Mouse (Mus musculus): Measurements from ENCODE around the gene Cyp4a32.
"Not testable (repeated sequence)": the region's sequence is repeated elsewhere in the genome, so short reads cannot be mapped to it uniquely, and the experiment has no call there.

Cyp4a32 gene

DNA sequence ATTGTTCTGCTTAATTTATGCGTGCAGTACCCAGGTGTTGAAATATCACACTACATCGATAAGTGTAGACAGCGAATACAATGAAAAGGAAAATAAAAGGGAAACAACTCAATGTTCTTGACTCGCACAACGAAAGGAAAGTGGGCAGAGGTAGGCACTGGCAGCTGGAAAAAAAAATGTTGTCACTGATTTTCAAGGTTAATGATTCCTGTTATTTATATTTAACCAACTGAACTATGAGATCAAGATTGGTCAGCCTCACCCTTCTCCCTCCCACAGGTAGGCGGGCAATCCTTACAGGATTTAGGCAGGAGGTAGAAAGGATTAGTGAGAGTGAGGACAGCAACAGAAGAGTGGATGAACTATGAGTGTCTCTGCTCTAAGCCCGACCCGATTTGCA, at the start of gene Cyp4a32:
TSS of gene Cyp4a32 (plus strand) at position 359 of the 400 bp plus-strand sequence.
- not testable (repeated sequence) for DNase-seq (ENCODE audit: low spot score in 2 of 2)

DNA sequence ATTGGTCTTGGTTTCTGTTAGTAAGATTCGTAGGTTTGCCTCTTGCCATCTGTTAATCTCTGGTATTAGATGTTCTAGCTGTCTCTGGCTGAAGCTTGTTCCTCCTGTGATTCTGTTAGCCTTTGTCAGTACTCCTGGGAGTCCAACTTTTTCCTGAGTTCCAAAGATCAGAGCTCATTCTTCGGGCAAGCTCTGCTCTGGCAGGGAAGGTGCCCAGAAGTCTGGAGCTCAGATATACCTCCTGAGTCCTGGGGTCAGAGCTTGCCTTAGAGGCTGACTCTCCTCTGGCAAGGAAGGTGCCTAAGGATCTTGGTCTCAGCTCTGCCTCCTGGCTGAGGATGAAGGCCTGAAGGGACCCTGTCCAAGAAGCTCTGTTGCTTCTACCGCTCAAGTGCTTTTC, 48.0 kb upstream of the Cyp4a32 start:
- DNase-seq (ENCODE audit: low spot score in 2 of 2): no peak

DNA sequence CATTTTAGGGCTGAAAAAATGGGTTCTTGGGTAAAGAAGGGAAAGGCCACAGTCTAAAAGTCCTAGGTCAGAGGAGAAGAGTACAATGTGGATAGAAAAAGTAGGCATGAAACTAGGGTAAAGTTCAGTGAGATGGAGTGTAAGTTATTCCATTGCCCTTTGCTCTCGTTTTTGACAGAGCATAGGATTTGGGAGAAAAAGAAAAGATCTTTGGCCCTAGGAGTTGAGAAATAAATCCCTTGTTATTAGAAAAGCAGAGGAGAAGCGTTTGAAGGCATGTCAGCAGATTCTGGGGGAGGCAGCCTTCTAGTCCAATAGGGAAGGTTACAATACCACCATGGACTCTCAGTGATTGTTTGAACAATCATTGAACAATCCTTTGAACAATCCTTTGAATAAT, 45.3 kb upstream of the Cyp4a32 start:
- no peak for DNase-seq (ENCODE audit: low spot score in 2 of 2)

DNA sequence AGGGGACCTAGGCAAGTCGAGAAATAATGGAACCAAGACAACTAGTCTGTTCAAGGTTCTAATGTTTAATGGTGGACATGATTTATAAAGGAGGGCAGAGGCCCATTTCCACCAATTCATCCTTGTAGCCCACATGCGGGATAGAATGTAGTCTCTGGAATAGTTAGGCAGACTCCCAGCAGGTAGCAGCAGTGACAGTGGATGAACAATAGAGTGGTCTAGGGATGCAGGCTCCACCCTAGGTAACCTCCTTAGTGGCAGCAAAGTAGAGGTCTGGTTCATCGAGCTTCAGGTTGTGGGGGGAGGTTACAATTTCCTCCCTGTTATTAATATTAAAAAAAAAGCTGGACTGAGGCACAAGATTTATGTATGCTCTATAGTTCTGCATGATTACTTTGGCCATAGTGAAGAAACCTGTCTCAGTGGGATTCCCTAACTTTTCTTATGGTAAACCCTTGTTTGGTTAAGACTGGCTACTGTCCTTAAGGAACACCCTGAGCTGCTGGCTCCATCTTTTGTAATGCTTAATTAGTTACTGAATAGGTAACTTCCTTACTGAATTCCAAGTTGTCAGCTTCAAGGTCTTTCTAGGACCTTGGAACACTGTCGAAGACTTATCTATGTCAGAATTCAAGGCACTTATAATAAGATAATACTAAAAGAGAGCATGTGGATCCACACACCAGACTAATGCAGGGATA, 42.8 kb upstream of the Cyp4a32 start:
- no peak for DNase-seq (ENCODE audit: low spot score in 2 of 2)

DNA sequence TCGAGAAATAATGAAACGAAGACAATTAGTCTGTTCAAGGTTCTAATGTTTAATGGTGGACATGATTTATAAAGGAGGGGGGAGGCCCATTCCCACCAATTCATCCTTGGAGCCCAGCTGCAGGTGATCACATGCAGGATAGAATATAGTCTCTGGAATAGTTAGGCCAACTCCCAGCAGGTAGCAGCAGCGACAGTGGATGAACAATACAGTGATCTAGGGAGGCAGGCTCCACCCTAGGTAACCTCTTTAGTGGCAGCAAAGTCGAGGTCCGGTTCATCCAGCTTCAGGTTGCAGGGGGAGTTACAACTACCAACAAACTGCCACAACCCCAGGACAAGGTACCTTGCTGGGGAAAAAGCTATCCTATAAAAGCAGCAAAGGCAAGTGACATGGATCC, 39.5 kb upstream of the Cyp4a32 start:
- DNase-seq (ENCODE audit: low spot score in 2 of 2): not testable (repeated sequence)

DNA sequence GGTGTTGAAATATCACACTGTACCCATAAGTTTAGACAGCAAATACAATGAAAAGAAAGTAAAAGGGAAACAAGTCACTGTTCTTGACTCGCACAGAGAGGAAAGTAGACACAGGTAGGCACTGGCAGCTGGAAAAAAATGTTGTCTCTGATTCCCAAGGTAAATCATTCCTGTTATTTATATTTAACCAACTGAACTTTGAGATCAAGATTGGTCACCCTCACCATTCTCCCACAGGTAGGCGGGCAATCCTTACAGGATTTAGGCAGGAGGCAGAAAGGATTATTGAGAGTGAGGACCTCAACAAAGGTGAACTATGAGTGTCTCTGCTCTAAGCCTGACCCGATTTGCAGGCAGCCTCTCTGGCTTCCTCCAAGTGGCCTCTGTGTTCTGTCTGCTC, 37.4 kb upstream of the Cyp4a32 start, which contains the start of gene Cyp4a31:
TSS of gene Cyp4a31 (plus strand) at position 249 of the 400 bp plus-strand sequence.
- no peak for DNase-seq (ENCODE audit: low spot score in 2 of 2)

DNA sequence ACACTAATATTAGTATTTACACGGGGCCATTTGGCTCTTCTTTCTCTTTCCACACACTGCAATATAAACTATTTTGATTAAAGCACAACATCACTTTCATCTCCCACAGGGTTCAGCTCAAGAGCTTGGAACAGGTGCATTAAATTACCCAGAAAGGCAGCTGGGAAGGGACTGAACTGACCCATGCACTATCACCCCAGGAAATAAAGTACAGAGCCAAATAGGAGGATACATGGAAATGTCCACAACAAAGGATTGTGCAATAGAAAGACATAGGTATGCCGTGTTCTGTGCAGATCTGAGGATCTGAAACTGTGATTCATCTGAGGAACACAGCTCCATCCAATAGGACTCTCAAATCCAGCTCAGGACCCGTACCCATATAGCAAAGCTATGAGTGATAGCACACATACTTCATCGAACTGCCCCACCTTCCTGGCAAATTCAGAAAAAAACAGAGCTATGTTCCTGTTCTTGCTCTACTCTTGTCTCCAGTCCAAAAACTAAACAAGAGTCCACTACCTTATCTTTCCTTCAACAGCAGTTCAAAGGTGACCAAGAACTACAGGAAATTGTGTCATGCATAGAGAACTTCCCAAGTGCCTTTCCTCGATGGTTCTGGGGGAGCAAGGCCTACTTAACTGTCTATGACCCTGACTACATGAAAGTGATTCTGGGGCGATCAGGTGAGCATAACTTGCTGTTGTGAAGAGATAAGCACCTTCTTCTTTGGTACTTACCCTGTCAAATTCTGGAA, 36.1 kb upstream of the Cyp4a32 start:
- DNase-seq (ENCODE audit: low spot score in 2 of 2): not testable (repeated sequence)

DNA sequence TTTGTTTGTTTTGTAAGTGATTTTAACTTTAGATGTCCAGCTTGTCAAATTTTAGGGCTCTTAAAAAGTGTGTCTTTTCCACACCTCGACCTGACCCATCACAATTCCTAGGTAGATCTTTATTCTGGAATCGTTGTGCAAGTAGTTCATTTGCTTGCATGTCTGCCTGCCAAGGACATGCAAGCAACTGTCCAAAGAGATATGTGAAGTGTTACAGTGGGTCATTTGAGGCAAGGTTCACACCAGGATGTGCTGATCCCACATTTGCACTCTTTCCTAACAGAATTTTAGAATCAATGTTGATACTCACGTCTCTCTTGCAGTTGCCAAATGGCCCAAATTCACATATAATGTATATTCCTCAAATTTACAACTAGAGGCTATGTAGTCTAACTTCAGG, 25.5 kb upstream of the Cyp4a32 start:
- no peak for DNase-seq (ENCODE audit: low spot score in 2 of 2)

DNA sequence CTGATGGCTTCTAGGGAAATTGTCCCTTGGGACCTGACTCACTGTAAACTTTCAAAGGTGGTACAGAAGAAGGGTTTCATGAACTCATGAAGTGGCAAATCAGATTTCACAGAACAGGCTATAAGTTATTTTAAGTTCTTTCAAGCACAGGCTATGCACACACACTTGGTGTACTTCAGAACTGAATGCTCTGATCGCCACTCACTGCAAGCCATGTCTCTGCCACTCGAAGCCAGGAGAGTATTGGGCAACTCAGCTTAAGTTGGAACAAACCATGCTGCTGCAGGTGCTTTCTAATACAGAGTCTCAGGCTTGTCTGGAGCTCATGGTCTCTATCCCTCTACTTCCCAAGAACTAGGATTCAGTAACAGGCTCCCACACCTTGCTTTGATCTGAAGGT, 25.0 kb upstream of the Cyp4a32 start:
- DNase-seq (ENCODE audit: low spot score in 2 of 2): no peak

DNA sequence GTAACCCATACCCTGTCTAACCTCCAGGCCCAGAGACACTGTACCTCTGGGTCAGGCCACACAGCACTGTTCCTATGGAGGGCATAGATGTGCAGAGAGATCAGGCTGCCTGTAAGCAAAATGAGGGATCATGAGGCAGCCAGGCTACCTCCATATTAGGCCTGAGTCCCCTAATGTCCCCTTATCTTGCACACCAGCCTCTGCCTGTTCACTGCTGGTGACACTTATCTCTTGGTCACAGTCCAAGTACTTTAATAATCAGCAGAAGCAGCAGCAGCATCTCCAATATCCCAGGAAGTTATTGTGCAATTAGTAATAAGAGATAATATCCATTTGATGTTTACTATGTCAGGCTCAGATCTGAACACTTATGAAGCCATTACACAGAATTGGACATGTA, 17.7 kb upstream of the Cyp4a32 start:
- no peak for DNase-seq (ENCODE audit: low spot score in 2 of 2)

DNA sequence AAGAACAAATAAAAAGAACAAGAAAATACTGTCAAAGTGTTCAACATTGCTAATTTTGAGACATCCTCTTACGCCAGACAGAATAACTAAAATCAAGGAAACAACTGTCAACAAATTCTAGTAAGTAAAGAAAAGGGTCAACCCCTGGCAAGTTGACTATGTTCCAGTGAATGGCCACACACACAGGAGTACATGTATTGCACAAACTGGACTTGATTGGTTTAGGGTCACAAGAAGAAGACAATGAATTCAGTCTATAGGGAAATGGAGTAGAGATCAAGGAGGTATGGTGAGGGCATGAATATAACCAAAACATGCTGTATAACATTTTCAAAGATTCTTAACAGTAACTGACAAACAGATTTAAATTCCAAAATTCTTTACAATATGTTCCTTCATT, 4.4 kb upstream of the Cyp4a32 start:
- no peak for DNase-seq (ENCODE audit: low spot score in 2 of 2)

DNA sequence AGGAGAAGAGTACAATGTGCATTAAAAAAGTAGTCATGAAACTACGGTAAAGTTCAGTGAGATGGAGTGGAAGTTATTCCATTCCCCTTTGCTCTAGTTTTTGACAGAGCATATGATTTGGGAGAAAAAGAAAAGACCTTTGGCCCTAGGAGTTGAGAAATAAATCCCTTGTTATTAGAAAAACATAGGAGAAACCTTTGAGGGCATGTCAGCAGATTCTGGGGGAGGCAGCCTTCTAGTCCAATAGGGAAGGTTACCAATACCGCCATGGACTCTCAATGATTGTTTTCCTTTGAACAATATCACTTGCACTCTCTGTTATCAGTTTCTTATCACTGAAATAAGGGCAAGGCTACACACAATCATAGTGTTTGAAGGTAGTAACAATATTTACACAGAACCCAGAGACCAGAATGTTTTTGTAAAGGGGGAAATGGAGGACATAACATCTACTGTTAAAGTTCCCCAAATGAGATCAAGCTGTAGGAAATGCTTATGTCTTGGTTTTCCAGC, 3.9 kb upstream of the Cyp4a32 start:
- no peak for DNase-seq (ENCODE audit: low spot score in 2 of 2)

DNA sequence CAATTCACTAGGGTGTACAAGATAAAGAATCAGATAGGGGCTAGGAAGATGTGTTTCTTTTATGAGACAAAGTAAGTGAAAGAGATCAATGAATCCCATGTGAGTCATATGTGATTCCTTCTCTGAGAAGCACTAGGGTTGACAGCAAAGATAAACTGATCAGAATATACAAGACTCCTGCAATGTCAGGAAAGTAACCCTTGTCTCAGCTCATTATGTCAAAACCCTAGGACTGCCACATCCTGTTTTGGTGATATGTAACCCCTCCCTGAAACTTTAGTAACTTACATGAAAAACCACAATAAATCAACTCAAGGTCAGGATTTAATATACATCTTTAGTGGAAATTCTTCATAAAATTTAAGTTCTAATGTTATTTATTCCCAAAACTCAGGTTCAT, 13.2 kb downstream of the Cyp4a32 start:
- no peak for DNase-seq (ENCODE audit: low spot score in 2 of 2)

DNA sequence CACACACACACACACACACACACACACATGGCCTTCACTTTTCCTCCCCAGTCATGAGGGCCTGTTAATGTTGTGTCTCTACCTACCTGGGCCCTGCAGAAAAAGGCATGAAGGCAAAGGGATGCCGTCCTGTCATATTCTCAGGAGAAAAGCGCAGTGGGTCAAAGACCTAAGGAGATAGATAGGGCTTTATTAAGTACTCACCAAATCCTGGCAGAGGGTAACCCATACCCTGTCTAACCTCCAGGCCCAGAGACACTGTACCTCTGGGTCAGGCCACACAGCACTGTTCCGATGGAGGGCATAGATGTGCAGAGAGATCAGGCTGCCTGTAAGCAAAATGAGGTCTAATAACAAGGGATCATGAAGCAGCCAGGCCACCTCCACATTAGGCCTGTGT, 24.8 kb downstream of the Cyp4a32 start:
- not testable (repeated sequence) for DNase-seq (ENCODE audit: low spot score in 2 of 2)

DNA sequence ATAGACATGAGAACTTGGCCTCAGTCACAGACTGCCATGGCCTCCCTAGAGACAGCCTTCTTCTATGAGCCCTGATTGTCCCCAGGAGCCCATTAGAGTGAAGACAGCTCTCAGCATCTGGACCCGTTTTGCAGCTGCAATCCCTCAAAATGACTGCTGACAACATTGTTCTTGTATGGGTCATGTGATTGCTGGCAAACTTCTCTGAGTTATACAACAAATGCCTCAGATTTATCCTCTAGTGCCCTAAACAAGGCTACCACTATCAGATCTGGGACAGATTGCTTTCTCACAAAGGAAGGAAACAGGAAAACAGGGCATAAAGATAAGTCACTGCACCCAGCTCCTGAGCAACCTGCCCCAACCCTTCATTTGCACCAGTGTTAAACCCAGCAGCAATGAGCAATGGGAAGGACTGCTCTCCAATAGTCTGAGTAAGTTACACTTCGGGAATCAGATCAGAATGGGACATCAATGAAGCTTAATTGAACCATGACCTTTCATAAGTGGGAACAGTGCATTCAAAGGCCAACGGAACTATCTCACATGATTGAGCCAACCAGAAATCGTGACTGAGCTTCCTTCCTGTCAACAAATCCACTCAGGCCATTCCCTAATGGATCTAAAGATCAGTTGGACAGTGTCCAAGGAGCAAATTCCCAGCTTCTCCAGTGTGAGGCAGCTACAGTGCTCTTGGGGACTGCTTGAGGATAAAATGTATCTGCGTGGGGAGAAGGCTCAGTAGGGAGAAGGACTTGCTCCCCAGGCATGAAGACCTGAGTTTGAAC, 42.4 kb downstream of the Cyp4a32 start:
- no peak for DNase-seq (ENCODE audit: low spot score in 2 of 2)

DNA sequence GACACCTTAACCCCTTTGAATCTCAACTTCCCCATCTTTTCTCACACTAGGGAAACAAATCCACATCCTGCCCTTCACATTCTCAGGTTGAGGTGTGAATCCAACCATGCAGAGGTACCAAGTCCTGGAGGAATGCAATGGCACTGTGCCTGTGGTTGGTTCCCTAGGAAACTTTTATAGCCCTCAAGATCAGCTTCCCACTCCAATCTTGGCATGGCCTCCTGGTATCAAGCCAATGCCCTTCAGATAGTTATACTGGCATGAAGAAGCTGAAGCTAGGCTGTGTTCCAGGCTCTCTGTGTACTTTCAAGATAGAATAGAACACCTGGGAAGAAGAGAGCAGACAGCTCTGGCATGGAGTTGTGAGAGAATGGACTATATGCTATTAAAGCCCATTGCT, 44.6 kb downstream of the Cyp4a32 start:
- no peak for DNase-seq (ENCODE audit: low spot score in 2 of 2)

DNA sequence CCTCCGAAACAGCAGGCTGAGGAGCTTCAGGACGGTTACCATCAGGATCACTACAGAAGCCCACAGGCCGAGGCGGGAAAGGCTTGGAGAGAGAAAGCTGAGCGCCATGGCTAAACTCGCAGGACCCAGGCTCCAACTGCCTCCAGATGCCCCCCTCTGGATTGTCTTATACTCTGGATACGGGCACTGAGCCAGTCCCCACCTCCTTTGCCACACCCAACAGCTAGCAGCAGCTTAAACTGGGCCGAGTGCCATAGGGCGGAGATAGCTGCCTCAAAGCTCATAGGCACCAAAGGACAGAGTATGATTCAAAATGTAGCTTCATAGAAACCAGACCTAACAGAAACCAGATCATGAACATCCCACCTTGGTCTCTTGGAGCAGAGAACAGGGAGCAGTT, 46.8 kb downstream of the Cyp4a32 start, which contains the start of gene Cyp4b1:
TSS of gene Cyp4b1 (minus strand) at position 144 of the 400 bp plus-strand sequence.
- DNase-seq (ENCODE audit: low spot score in 2 of 2): no peak

DNA sequence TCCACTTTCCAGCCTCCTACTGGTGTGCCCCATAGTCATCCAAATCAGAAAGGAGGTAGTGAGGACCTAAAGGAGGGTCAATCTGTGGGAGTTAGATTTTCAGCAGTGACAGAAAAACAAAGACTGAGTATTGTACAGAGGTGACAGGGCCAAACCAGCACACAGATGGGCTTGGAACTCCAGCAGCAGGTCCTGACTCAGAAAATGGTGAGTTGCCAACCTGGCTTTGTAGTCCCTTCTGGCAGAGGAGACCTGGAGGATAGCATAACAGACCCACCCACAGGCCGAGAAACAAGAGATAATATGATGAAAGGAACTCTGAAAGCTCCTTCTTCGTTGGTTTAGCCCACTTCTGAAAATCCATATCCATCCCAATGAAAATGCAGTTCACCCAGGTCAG, 48.0 kb downstream of the Cyp4a32 start:
- no peak for DNase-seq (ENCODE audit: low spot score in 2 of 2)

DNA sequence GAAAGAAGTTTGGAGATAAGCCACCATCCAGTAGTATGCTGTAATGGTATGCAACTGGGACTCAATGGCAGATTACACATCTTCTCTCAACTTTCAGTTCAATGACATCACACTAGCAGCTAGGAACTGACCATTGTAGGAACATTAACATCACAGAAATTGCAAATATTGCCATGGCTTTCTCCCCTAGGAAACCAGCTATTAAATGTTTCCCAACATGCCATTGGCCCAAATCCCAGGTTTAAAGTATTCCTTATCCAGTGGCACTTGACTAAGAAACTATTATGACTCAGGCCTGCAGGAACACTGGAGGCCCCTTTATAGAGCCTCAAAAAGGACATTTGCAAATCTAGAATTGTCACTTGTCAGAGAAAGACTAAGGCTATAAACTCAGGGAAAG, 48.6 kb downstream of the Cyp4a32 start:
- no peak for DNase-seq (ENCODE audit: low spot score in 2 of 2)

DNA sequence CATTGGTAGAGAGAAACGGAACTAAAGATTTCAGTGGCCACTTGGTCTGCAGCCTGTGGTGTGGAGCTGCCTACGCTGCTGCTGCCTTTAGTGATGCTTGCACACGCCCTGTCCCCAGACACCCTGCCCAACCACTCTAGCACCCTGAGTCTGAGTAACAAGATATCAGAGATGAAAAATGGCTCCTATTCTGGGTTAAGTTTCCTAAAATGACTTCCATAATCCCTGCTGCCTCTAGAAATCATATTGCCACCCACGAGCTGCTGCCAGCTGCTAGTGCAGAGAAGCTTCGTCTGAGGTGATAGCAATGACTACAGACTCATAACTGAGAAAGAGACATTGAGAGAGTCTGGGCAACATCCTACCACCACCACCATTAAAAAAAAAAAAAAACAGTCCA, 50.1 kb downstream of the Cyp4a32 start:
- DNase-seq (ENCODE audit: low spot score in 2 of 2): peak in 1 of 2 experiments; percentile 20

DNA sequence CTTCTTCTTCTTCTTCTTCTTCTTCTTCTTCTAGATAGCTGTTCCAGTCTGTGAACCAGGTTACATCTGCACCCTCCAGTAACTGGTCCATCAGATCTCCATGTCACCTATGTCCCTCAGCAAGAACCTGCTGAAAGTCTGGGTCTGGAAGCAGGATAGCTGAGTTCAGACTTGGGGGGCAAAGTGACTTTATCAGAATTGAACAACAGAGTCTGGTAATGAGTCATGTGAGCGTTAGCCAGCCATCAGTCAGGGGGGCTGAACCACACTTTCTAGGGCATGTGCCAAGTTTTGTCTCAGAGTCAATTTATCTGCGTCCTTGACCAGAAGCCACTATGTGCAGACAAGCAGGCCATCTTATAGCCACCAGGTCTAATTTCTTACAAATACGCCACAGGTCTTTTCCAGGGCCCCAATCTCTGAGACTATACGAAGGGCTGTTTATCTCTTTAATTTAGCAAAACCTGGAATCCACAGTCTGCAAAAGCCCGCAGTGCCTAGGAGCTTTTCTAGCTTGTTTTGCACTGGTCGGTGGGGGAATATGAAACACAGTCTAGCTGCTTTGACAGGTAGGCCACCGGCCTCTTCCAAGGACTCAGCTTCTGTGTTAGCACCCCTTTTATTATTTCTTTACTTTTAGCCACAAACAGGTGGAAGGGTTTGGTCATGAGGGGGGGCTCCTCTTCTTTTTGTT, 55.2 kb downstream of the Cyp4a32 start:
- DNase-seq (ENCODE audit: low spot score in 2 of 2): not testable (repeated sequence)

DNA sequence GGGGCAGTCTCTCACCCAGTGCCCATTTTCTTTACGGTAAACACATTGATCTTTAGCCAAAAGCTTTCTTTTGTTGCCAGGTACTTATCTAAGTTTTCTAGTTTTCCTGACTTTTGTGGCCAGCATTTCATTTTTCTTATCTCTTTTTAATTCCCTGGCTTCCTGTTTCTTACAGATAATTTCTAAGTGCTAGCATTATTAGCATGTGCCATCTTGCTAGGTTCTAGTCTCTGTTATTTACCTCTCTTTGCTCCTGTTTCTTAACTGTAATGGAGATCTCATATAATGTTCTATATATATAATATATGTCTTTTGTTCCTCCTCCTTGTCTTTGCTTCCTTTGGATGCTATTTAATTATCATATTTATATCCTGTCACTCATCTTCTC, 55.8 kb downstream of the Cyp4a32 start:
- not testable (repeated sequence) for DNase-seq (ENCODE audit: low spot score in 2 of 2)
